Mouse (Mus musculus) cerebellum, adult 9-11 months (tissue): ENCODE data around the gene Chd6.

Source experiments
- DNase-seq: peaks from one replicate; pipeline ENCODE4 v3.0.0; 2022

Chd6 gene

GRCm38 (mm10) chr2:161066097-161066759 lies 42.6 kb downstream of the Chd6 start:
- DNase-seq, result no peak

- no peak for DNase-seq
These were observed 43.3 kb downstream of the Chd6 start for GRCm38 (mm10) chr2:161065594-161065993.

GRCm38 (mm10) chr2:161064836-161065235 lies 44.0 kb downstream of the Chd6 start:
- DNase-seq, result no peak

- no peak for DNase-seq
These were observed 50.0 kb downstream of the Chd6 start for GRCm38 (mm10) chr2:161058841-161059240.

GRCm38 (mm10) chr2:161053765-161054164 lies 55.1 kb downstream of the Chd6 start:
- peak; percentile 84 for DNase-seq

- no peak for DNase-seq
These were observed 56.7 kb downstream of the Chd6 start for GRCm38 (mm10) chr2:161052175-161052574.

- DNase-seq, result no peak
These were observed 59.4 kb downstream of the Chd6 start for GRCm38 (mm10) chr2:161049426-161049825.

GRCm38 (mm10) chr2:161044492-161045201 lies 64.2 kb downstream of the Chd6 start:
- no peak for DNase-seq

GRCm38 (mm10) chr2:161042874-161043273 lies 66.0 kb downstream of the Chd6 start:
- DNase-seq, result no peak

GRCm38 (mm10) chr2:161040743-161041142 lies 68.1 kb downstream of the Chd6 start:
- no peak for DNase-seq

- no peak for DNase-seq
These were observed 71.1 kb downstream of the Chd6 start for GRCm38 (mm10) chr2:161037766-161038165.

- no peak for DNase-seq
These were observed 75.7 kb downstream of the Chd6 start for GRCm38 (mm10) chr2:161033141-161033540.

- no peak for DNase-seq
These were observed 76.5 kb downstream of the Chd6 start for GRCm38 (mm10) chr2:161032394-161032793.

GRCm38 (mm10) chr2:161024606-161025005 lies 84.3 kb downstream of the Chd6 start:
- no peak for DNase-seq

GRCm38 (mm10) chr2:161017913-161018312 lies 91.0 kb downstream of the Chd6 start:
- no peak for DNase-seq

- no peak for DNase-seq
These were observed 96.2 kb downstream of the Chd6 start for GRCm38 (mm10) chr2:161012577-161013251.

- no peak for DNase-seq
These were observed 104.5 kb downstream of the Chd6 start for GRCm38 (mm10) chr2:161004338-161004737.

GRCm38 (mm10) chr2:160996987-160997763 lies 111.7 kb downstream of the Chd6 start:
- no peak for DNase-seq

- DNase-seq, result no peak
These were observed 114.7 kb downstream of the Chd6 start for GRCm38 (mm10) chr2:160994181-160994580.

GRCm38 (mm10) chr2:160992465-160992864 lies 116.4 kb downstream of the Chd6 start:
- no peak for DNase-seq

GRCm38 (mm10) chr2:160990339-160991070 lies 118.4 kb downstream of the Chd6 start:
- DNase-seq, result no peak

- DNase-seq, result no peak
These were observed 121.4 kb downstream of the Chd6 start for GRCm38 (mm10) chr2:160987503-160987902.
